Mouse (Mus musculus) neural tube, embryonic 11.5 days (tissue): ENCODE results near the gene Dok1. TPM values are rescaled to one million over a fixed set of nuclear protein-coding genes. Genes with fewer than 3 reads are reported as not detected.

Experiments
- ATAC-seq: fragments of 200-750 bp; cut with Nextera tagmentation; 2 replicates; pipeline ENCODE4 v1.8.0; 2017; ENCODE audit warnings: moderate number of reproducible peaks, mild to moderate bottlenecking, moderate TSS enrichment, moderate library complexity; ENCODE audit not compliant: insufficient read depth, low FRiP score, low TSS enrichment
- DNase-seq: peaks from one replicate; pipeline ENCODE4 v3.0.0-alpha.2; 2015; ENCODE audit warnings: low spot score
- H3K27ac ChIP-seq: fragments of 300-500 bp; sonication (generic); 2 replicates; pipeline ENCODE4 v1.5.1; 2014; ENCODE audit warnings: low read depth, mild to moderate bottlenecking, low read length
- H3K27me3 ChIP-seq: fragments of 300-500 bp; sonication (generic); 2 replicates; pipeline ENCODE4 v1.6.1; 2014; ENCODE audit warnings: mild to moderate bottlenecking, low read length, mixed read lengths; ENCODE audit not compliant: control insufficient read depth, insufficient read depth
- H3K36me3 ChIP-seq: fragments of 300-500 bp; sonication (generic); 2 replicates; pipeline ENCODE4 v1.6.1; 2014; ENCODE audit warnings: mild to moderate bottlenecking, low read length, moderate library complexity, mixed read lengths; ENCODE audit not compliant: control insufficient read depth, insufficient read depth
- H3K4me1 ChIP-seq: fragments of 300-500 bp; sonication (generic); 2 replicates; pipeline ENCODE4 v1.6.1; 2014; ENCODE audit warnings: low read length, mixed read lengths; ENCODE audit not compliant: control insufficient read depth, insufficient read depth
- H3K4me2 ChIP-seq: fragments of 300-500 bp; sonication (generic); 2 replicates; pipeline ENCODE4 v1.6.1; 2014; ENCODE audit warnings: low read depth, mild to moderate bottlenecking, moderate library complexity
- H3K4me3 ChIP-seq: fragments of 300-500 bp; sonication (generic); 2 replicates; pipeline ENCODE4 v1.5.1; 2014; ENCODE audit warnings: low read depth, low read length
- H3K9ac ChIP-seq: fragments of 300-500 bp; sonication (generic); 2 replicates; pipeline ENCODE4 v1.6.1; 2014; ENCODE audit warnings: mild to moderate bottlenecking, low read length
- H3K9me3 ChIP-seq: fragments of 300-500 bp; sonication (generic); 2 replicates; pipeline ENCODE4 v1.6.1; 2016; ENCODE audit warnings: low read length; ENCODE audit not compliant: control insufficient read depth
- WGBS: fragments of 180-500 bp; shearing (Covaris S2); extraction: QIAGEN DNeasy Blood & Tissue Kit; methylation state at CpG from one replicate; pipeline ENCODE4 v1.1.7; 2014; 5-methylcytosine and 5-hydroxymethylcytosine counted together
- polyA plus RNA-seq: library from polyadenylated mRNA; unstranded; fragments of >200 nt; fragmentation: Nextera tagmentation; extraction: Ambion mirVana; gene quantifications from 2 replicates; pipeline ENCODE4 v1.2.1, GENCODE M21; 2014

Dok1 gene
- polyA plus RNA-seq, 1 experiment from 2014 or later, result 5.6 TPM

DNA sequence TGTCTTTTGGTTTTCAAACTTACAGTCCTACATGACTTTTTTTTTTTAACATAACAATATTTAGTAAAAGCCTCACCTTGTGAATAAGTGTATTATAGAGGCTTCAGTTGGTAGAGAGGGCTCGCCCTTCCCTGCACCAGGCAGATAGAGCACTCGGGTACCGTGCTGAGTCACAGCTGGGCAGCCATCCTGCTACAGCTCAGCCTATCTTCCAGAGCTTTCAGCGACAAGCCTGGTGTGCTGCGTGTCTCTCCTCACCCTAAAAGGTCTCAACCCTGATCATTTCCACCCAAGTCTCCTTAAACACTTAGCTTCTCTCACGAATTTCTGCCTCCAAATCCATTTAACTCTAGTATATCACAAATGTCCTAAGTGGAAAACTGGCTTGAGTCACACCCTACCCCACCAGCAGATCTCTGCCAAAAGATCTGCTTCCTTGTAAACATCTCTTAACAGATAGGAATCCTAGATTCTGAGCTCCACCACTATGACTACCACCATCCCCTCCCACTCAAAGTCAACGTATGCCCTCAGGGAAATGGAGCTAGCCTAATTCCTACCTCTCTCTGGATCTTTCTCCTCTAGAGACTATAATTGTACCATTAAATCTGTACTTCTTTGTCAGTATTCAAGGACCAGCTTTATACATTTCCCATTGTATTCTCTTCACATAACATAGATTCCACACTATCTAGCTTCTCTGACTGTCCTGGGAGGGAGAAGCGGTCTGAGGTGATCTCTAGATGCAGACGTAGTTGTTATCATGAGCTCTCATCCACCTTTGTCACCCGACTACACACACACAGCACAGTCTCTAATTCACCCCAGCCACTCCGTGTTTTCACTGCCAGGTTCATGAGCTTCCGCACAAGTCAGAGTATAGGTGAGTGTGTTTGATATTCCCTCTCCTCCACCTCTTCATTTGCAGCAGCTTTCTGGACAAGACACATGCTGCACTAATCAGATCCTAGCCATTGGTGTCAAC is 18.5 kb downstream of the Dok1 start:
- Histone ChIP-seq H3K4me3 (no peak overlapping the region), H3K9ac (no peak overlapping the region), H3K4me2 (no peak overlapping the region), H3K4me1 (no peaks in the 10 kb centered on the region), H3K9me3 (no peaks in the 10 kb centered on the region), H3K27ac (no peak overlapping the region), H3K27me3 (no peaks in the 10 kb centered on the region), H3K36me3 (no peaks in the 10 kb centered on the region)
- no peak for ATAC-seq
- WGBS, result 79% methylated on average over 12 of the region's 12 CpGs
- no peak for DNase-seq

DNA sequence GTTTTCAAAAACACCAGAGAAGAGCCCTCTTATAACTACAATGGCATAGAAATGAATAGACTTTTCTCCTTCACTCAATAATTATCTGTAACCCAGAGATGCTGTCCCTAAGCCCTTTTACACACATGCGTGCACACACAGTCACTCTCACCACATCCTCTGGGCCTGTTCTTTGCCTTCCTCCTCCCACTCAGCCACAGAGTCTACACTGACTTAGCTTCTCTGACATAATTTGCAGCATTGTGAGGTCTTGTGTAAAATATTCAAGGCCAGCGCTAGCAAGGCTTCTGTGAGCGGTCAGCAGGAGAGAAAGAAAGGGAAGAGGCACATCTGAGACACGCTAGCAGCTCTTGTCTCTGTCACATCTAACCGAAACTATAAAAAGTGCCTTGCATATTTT is 19.8 kb downstream of the Dok1 start:
- DNase-seq, result no peak
- Histone ChIP-seq H3K4me2 (no peak overlapping the region), H3K36me3 (no peaks in the 10 kb centered on the region), H3K9ac (no peak overlapping the region), H3K4me1 (no peaks in the 10 kb centered on the region), H3K4me3 (no peak overlapping the region), H3K9me3 (no peaks in the 10 kb centered on the region), H3K27me3 (no peaks in the 10 kb centered on the region), H3K27ac (no peak overlapping the region)
- WGBS, result 81% methylated on average over 5 of the region's 5 CpGs
- ATAC-seq, result no peak

DNA sequence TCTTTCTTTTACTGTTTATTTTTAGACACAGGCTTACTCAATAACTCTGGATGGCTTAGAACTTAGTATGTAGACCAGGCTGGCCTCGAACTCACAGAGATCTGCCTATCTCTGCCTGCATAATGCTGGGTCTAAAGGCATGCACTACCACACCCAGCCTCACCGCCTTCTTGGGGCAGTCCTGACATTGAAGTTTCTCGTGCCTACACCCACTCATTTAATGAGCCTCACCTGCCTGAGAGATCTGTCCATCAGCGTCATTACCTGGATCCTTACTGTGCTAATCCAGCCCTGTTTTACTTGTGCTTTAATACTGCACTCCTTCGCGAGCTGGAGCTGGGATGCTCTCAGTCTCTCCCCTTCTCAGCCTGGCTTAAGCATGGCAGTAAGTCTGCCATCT is 21.5 kb downstream of the Dok1 start:
- no peak for ATAC-seq
- H3K4me1 ChIP-seq, result no peaks in the 10 kb centered on the region
- no peaks in the 10 kb centered on the region for H3K27me3 ChIP-seq
- no peak overlapping the region for H3K9ac ChIP-seq
- H3K27ac ChIP-seq, result no peak overlapping the region
- WGBS, result 77% methylated on average over 6 of the region's 6 CpGs
- H3K36me3 ChIP-seq, result no peaks in the 10 kb centered on the region
- DNase-seq, result no peak
- no peaks in the 10 kb centered on the region for H3K9me3 ChIP-seq
- no peak overlapping the region for H3K4me2 ChIP-seq
- no peak overlapping the region for H3K4me3 ChIP-seq

DNA sequence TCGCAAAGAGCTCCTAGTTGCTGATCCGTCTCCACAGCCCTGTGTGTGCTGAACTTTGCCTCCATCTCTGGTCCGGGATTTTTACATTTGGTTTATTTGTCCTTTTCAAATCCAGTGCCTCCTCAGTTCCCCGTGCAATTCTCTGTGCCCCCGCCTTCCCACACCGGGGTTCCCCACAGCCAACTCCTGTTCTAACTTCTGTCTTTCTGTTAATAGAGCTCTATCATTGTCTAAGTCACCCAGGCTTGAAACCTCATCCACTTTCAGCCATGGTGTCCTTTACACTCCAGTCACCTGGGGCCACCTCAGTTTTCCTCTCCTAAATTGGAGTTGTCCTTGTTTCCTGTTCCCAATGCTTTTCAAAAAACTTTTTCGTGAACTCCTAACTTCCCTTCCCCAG is 22.0 kb downstream of the Dok1 start:
- ATAC-seq (no peak), DNase-seq (no peak)
- Histone ChIP-seq H3K36me3 (no peaks in the 10 kb centered on the region), H3K4me2 (no peak overlapping the region), H3K9ac (no peak overlapping the region), H3K27me3 (no peaks in the 10 kb centered on the region), H3K9me3 (no peaks in the 10 kb centered on the region), H3K4me1 (no peaks in the 10 kb centered on the region), H3K4me3 (no peak overlapping the region), H3K27ac (no peak overlapping the region)
- 82% methylated on average over 7 of the region's 7 CpGs for WGBS

DNA sequence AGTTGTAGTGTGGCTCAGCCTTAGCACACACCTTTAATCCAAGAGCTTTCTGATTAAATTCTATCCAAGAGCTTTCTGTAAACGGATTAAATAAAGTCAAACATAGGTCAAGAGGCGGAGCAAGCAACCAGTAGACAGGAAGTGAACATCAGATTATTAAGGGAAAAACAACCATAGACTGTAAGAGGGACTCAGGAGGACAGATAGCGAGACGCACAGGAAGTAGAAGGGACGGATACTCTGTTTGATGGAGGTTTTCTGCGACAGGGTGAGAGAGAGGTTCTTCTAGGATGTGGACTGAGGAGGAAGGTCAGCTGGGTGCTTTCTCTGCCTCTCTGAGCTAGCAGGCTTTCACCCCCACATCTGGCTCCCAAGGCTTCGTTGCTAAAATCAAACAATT is 23.3 kb downstream of the Dok1 start:
- DNase-seq, result no peak

DNA sequence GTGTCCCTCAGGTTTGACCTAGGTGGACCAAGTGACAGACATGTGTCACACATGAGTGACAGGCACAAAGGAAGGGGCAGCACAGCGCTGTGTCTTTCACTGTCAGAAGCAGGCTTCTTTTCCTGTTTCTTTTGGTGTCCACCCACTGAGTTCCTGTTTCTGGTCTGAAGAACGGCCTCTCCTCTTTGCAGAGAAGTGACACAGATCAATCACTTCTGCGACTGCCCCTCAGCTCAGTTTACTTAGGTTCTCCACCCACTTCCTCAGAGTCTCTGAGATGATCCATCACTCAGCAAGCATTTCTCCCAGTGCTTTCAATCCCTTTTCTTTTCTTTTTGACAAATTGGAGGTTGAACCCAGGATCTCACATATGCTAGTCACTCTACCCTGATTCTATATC is 24.6 kb downstream of the Dok1 start:
- no peaks in the 10 kb centered on the region for H3K36me3 ChIP-seq
- H3K4me1 ChIP-seq, result no peaks in the 10 kb centered on the region
- no peaks in the 10 kb centered on the region for H3K9me3 ChIP-seq
- no peak overlapping the region for H3K4me2 ChIP-seq
- no peak overlapping the region for H3K27ac ChIP-seq
- DNase-seq (no peak), ATAC-seq (no peak)
- WGBS, result 58% methylated on average over 3 of the region's 3 CpGs
- H3K4me3 ChIP-seq, result no peak overlapping the region
- no peak overlapping the region for H3K9ac ChIP-seq
- no peaks in the 10 kb centered on the region for H3K27me3 ChIP-seq

More for the DNA sequence above, 23.3 kb downstream of the Dok1 start:
- Histone ChIP-seq H3K36me3 (no peaks in the 10 kb centered on the region), H3K4me3 (no peak overlapping the region), H3K9ac (no peak overlapping the region), H3K9me3 (no peaks in the 10 kb centered on the region), H3K4me2 (no peak overlapping the region), H3K4me1 (no peaks in the 10 kb centered on the region), H3K27ac (no peak overlapping the region), H3K27me3 (no peaks in the 10 kb centered on the region)
- WGBS, result 79% methylated on average over 7 of the region's 7 CpGs
- ATAC-seq, result no peak

DNA sequence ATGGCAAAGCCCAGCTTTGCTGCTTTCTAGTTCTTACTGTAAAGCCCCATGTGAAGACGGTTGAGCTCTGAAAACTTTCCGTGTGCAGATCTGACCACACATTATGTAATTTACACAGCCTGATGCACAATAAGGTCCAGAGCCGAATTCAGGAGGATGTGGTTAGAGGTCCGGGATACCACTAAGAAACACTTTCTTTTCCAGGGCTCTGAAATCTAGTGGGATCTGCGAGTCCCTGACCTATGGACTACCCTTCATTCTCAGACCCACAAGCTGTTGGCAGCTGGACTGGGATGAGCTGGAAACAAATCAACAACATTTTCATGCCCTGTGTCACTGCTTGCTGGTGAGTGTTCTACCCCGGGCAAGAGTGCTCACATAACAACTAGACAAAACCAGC is 27.2 kb downstream of the Dok1 start:
- no peak overlapping the region for H3K9ac ChIP-seq
- H3K4me2 ChIP-seq, result no peak overlapping the region
- ATAC-seq (no peak), DNase-seq (no peak)
- H3K27me3 ChIP-seq, result no peaks in the 10 kb centered on the region
- H3K4me1 ChIP-seq, result no peaks in the 10 kb centered on the region
- H3K4me3 ChIP-seq, result no peak overlapping the region
- no peak overlapping the region for H3K27ac ChIP-seq
- no peaks in the 10 kb centered on the region for H3K36me3 ChIP-seq
- 92% methylated on average over 6 of the region's 6 CpGs for WGBS
- no peaks in the 10 kb centered on the region for H3K9me3 ChIP-seq

DNA sequence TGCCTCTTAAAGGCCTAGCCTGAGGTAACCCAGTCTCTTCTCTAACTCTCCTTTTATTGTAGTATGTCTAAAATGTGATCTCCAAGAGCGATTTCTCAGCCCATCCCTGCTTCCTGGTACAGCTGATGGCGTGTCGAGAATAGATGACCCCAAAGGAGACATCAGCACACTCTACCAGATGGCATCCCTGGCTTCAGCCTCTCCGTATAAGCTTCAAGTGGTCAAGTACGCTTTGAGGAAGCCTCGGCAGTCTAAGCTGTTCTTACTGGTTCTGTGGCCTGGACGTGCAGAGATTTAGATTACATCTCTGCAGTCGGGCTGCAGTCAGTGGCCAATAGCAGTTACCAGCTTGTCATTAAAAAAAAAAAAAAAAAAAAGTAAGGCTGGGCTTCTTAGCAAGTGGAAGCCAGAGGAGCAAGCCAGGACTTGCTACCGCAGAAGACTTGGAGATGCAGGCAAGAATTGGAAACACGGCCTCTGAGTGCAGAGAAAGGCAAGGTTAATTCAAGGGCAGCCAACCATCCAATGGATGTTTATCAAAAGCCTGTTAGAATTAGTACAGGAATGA is 27.7 kb downstream of the Dok1 start:
- Histone ChIP-seq H3K27me3 (no peaks in the 10 kb centered on the region), H3K27ac (no peak overlapping the region), H3K4me2 (no peak overlapping the region), H3K36me3 (no peaks in the 10 kb centered on the region), H3K4me1 (no peaks in the 10 kb centered on the region), H3K4me3 (no peak overlapping the region), H3K9me3 (no peaks in the 10 kb centered on the region), H3K9ac (no peak overlapping the region)
- DNase-seq, result no peak
- ATAC-seq, result no peak
- 85% methylated on average over 10 of the region's 10 CpGs for WGBS

DNA sequence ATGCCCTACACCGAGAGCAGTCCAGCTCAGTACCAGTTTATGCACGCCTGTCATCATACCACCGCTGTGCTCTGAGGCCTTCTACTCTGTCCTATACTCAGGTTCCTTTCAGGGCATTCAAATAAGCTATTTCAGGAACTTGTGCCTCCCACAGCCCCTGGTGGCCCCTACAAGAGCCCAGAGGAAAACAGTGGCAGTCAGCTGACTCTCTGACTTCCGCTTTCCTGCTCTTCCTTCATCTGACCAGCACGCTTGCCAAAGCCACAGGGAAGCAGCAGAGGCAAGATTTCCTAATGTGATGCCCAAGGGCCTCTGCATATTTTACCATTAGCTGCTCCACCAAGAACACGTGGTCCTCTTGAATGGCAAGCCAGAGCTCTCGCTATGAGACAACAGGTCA is 28.4 kb downstream of the Dok1 start:
- DNase-seq (peak; percentile 16), ATAC-seq (no peak)
- no peak overlapping the region for H3K27ac ChIP-seq
- H3K9me3 ChIP-seq, result no peaks in the 10 kb centered on the region
- H3K4me1 ChIP-seq, result no peaks in the 10 kb centered on the region
- no peaks in the 10 kb centered on the region for H3K36me3 ChIP-seq
- 63% methylated on average over 7 of the region's 7 CpGs for WGBS
- no peak overlapping the region for H3K9ac ChIP-seq
- no peak overlapping the region for H3K4me3 ChIP-seq
- no peaks in the 10 kb centered on the region for H3K27me3 ChIP-seq
- no peak overlapping the region for H3K4me2 ChIP-seq
